Mouse (Mus musculus): Measurements from ENCODE around the gene Cenpv.
"Not testable (repeated sequence)": the region's sequence is repeated elsewhere in the genome, so short reads cannot be mapped to it uniquely, and the experiment has no call there.

Gene Cenpv

GRCm38 (mm10) chr11:62508816-62509215 is 30.2 kb downstream of the Cenpv start:
- DNase-seq (ENCODE audit: low read depth), result not testable (repeated sequence)

DNA sequence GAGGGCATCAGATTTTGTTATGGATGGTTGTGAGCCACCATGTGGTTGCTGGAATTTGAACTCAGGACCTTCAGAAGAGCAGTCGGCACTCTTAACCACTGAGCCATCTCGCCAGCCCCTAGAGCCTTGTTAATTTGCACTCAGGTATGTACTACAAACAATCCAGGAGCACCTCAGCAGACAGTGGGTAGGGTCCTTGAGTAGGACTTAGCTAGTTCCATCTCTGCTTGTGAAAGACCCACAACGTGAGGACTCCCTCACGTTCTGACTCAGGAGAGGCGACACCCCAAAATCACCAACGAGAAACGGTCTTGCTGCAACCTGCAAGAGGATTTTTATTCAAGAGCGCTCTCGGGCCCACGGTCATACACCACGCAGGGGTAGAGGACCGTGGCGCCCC is 30.7 kb downstream of the Cenpv start:
- not testable (repeated sequence) for DNase-seq (ENCODE audit: low read depth)

- DNase-seq (ENCODE audit: low read depth), result no peak
These were observed 31.4 kb downstream of the Cenpv start for GRCm38 (mm10) chr11:62507683-62508082.

GRCm38 (mm10) chr11:62500529-62500928 is 38.5 kb downstream of the Cenpv start:
- no peak for DNase-seq (ENCODE audit: low read depth)

DNA sequence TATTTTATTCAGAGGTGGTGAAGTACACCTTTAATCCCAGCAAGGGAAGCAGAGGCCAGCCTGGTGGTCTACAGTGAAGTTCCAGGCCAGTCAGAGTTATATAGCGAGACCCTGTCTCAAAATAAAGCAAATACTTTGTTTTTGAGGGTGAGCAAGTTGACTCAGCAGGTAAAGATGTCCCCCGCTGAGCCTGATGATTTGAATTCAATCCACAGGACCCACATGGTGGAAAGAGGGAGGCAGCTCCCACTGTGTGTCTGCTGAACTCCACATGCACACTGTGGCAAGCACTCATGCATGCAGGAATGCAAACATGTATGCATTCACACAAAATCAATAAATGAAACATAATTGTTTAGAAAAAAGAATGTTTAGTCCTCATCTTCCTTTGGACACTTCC is 40.3 kb downstream of the Cenpv start:
- DNase-seq (ENCODE audit: low read depth), result no peak

GRCm38 (mm10) chr11:62497181-62497580 is 41.9 kb downstream of the Cenpv start:
- DNase-seq (ENCODE audit: low read depth), result no peak

- peak; percentile 61 for DNase-seq (ENCODE audit: low read depth)
These were observed 42.8 kb downstream of the Cenpv start for GRCm38 (mm10) chr11:62496151-62496715.

GRCm38 (mm10) chr11:62495276-62495801 is 43.7 kb downstream of the Cenpv start:
- peak; percentile 82 for DNase-seq (ENCODE audit: low read depth)

DNA sequence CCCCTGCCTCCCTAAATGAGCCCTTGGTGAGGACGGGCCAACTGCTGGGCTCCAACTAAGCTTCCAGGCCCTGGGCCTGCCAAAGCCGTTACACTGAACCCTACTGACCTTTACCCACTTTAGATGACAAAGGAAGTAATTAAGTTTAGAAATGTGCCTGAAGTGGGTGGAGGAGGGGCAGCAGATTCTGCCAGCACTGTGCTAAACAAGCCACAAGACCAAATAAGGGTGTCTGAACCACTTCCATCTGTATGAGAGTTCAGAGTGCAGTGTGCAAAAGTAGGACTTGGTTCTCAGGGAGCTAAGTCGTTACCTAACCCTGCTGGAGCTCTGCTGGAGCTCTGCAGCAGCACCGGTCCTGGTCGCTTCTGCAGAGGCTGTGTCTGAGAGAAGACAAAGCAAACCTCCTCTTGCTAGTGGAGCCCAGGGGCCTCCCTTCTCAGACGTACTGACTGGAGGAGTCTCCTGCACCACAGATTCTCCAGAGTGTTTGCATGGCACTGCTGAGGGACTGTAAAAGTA is 44.2 kb downstream of the Cenpv start:
- peak; percentile 77 for DNase-seq (ENCODE audit: low read depth)

- DNase-seq (ENCODE audit: low read depth), result no peak
These were observed 45.4 kb downstream of the Cenpv start for GRCm38 (mm10) chr11:62493701-62494100.

DNA sequence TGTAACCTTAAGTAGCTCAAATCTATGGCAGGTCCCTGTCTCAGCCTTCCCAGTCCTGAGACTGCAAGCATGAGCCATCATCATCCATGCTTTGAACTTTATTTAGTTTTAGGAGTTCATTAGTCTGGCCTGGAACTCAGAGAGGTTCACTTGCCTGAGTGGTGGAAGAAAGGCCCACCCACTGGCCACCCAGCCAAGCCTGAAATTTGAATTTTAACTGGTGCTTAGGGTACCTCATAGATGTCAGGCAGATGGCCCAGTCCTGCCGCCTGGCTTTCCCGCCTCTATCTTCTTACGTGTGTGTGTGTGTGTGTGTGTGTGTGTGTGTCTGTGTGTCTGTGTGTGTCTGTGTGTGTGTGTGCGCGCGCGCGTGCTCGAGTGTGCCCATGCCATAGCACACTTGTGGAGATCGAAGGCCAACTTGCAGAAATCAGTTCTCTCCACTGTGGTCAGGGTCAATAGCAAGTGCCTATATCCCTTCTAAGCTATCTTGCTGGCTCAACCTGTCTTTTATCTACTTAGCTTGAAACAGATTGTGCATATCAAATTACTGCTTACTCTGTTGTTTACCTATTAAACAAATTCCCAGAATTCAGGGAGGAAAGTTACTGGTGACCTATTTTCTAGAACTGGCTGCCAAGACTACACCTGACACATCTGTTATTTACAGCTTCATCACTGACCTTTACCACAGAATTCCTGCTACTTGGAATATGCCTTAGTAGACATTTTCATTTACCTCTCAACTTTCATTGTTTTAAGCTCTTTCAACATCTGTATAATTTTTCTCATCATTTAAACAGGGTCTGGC is 51.3 kb downstream of the Cenpv start:
- no peak for DNase-seq (ENCODE audit: low read depth)

GRCm38 (mm10) chr11:62486949-62487348 is 52.1 kb downstream of the Cenpv start:
- no peak for DNase-seq (ENCODE audit: low read depth)

DNA sequence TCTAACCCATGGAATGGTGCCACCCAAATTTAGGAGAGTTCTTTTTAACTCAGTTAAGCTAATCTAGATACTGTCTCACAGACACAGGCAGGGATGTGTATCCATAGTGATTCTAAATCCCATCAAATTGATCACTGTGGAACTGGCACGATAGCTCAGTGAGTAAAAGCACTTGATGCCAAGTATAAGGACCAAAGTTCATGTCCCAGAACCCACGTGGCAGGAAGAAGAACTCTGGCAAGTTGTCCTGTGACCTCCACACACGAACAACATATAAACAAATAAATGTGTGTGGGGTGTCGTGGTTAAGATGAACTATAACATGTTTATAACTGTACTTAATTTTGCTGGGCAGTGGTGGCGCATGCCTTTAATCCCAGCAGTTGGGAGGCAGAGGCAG is 59.5 kb downstream of the Cenpv start:
- no peak for DNase-seq (ENCODE audit: low read depth)

DNA sequence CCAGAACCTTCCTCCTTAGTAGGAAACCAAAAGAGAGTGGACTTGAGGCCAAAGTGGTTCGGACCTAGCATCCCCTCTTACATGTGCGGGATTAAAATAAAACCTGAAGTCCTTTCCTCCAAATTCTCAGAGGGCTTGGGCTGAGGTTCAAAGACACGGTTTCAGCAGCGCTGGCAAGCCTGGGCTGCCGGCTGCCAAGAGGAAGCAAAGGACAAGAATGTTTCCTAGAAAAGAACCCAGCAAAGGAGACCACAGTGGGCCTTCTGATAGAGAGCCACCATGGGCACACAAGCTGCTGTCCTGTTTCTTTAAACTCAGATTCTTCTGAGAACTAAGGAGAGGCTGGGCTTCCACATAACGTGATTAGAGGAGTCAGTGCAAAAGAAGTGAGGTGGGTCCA is 60.1 kb downstream of the Cenpv start:
- no peak for DNase-seq (ENCODE audit: low read depth)

DNA sequence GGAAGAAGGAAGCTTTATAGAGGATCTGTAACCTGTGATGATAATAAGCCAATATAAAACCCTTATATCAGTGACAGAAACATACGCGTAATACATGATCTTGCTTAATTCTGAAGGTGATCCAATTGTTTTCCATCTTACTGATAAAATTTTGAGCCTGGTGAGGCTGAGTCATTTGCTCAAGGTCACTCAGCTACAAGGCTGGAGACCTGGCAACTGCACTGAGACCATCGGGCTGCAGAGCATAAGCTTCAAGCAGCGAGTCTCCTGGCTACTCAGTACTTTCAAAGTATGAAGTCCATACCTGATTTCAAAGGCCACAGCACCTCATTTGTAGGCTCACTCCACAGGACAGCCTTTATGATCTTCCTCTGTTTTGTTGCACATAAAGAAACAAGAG is 62.9 kb downstream of the Cenpv start:
- no peak for DNase-seq (ENCODE audit: low read depth)
